Mouse (Mus musculus) neural tube, embryonic 11.5 days (tissue): ENCODE data around the gene Rimklb. TPM values are rescaled to one million over a fixed set of nuclear protein-coding genes. Genes with fewer than 3 reads are reported as not detected.

Experiments used
- ATAC-seq: fragments of 200-750 bp; cut with Nextera tagmentation; 2 replicates; pipeline ENCODE4 v1.8.0; 2017; ENCODE audit warnings: moderate number of reproducible peaks, mild to moderate bottlenecking, moderate TSS enrichment, moderate library complexity; ENCODE audit not compliant: insufficient read depth, low FRiP score, low TSS enrichment
- DNase-seq: peaks from one replicate; pipeline ENCODE4 v3.0.0-alpha.2; 2015; ENCODE audit warnings: low spot score
- H3K27ac ChIP-seq: fragments of 300-500 bp; sonication (generic); 2 replicates; pipeline ENCODE4 v1.5.1; 2014; ENCODE audit warnings: low read depth, mild to moderate bottlenecking, low read length
- H3K27me3 ChIP-seq: fragments of 300-500 bp; sonication (generic); 2 replicates; pipeline ENCODE4 v1.6.1; 2014; ENCODE audit warnings: mild to moderate bottlenecking, low read length, mixed read lengths; ENCODE audit not compliant: control insufficient read depth, insufficient read depth
- H3K36me3 ChIP-seq: fragments of 300-500 bp; sonication (generic); 2 replicates; pipeline ENCODE4 v1.6.1; 2014; ENCODE audit warnings: mild to moderate bottlenecking, low read length, moderate library complexity, mixed read lengths; ENCODE audit not compliant: control insufficient read depth, insufficient read depth
- H3K4me1 ChIP-seq: fragments of 300-500 bp; sonication (generic); 2 replicates; pipeline ENCODE4 v1.6.1; 2014; ENCODE audit warnings: low read length, mixed read lengths; ENCODE audit not compliant: control insufficient read depth, insufficient read depth
- H3K4me2 ChIP-seq: fragments of 300-500 bp; sonication (generic); 2 replicates; pipeline ENCODE4 v1.6.1; 2014; ENCODE audit warnings: low read depth, mild to moderate bottlenecking, moderate library complexity
- H3K4me3 ChIP-seq: fragments of 300-500 bp; sonication (generic); 2 replicates; pipeline ENCODE4 v1.5.1; 2014; ENCODE audit warnings: low read depth, low read length
- H3K9ac ChIP-seq: fragments of 300-500 bp; sonication (generic); 2 replicates; pipeline ENCODE4 v1.6.1; 2014; ENCODE audit warnings: mild to moderate bottlenecking, low read length
- H3K9me3 ChIP-seq: fragments of 300-500 bp; sonication (generic); 2 replicates; pipeline ENCODE4 v1.6.1; 2016; ENCODE audit warnings: low read length; ENCODE audit not compliant: control insufficient read depth
- WGBS: fragments of 180-500 bp; shearing (Covaris S2); extraction: QIAGEN DNeasy Blood & Tissue Kit; methylation state at CpG from one replicate; pipeline ENCODE4 v1.1.7; 2014; 5-methylcytosine and 5-hydroxymethylcytosine counted together
- polyA plus RNA-seq: library from polyadenylated mRNA; unstranded; fragments of >200 nt; fragmentation: Nextera tagmentation; extraction: Ambion mirVana; gene quantifications from 2 replicates; pipeline ENCODE4 v1.2.1, GENCODE M21; 2014

Rimklb gene
- polyA plus RNA-seq, 1 experiment from 2014 or later = 68.3 TPM

DNA sequence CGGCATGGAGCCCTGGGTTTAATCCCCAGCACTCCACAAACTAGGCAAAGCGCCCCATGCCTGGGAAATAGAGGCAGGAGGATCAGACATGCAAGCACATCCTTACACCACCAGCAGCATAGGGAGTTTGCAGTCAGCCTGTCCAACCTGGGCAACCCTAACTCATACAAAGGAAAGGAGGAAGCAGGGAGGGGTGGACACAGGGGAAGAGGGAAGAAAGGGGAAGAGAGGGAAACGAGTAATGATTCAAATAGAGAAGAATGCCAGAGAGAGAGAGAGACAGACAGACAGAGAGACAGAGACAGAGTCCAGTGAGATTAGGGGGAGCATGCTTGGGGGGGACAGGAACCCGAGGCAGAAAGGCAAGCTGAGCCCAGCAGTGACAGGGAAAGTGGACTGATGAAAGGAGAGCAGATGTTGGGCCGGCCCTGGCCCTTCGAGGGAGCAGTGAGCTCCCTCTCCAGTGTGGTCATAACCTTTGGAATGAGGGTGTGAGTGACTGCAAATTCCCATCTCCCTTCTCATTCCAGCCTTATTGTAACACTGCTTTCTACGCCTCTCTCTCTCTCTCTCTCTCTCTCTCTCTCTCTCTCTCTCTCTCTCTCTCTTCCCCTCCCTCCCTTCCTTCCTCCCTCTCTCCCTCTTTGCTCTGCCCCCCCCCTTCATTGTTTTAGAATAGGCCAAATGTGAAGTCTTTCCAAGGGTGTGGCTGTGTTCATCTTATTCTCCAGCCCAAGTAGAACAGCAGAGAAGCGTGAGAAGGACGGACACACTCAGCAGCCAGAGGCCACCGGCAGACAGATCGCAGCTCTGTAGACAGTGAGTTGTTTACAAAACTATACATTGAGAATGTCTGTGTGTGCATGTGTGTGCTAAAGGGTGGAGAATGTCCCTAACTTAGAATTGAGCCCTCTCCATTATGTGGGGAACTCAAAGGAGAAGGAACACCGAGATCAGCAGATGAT lies 14.6 kb upstream of the Rimklb start:
- WGBS = 75% methylated on average over 12 of the region's 12 CpGs
- H3K9me3 ChIP-seq = no peaks in the 10 kb centered on the region
- H3K9ac ChIP-seq = no peak overlapping the region
- ATAC-seq = no peak
- no peak overlapping the region for H3K4me2 ChIP-seq
- H3K27ac ChIP-seq = no peak overlapping the region
- H3K36me3 ChIP-seq = no peaks in the 10 kb centered on the region
- H3K27me3 ChIP-seq = no peaks in the 10 kb centered on the region
- H3K4me3 ChIP-seq = no peak overlapping the region
- no peaks in the 10 kb centered on the region for H3K4me1 ChIP-seq
- no peak for DNase-seq

DNA sequence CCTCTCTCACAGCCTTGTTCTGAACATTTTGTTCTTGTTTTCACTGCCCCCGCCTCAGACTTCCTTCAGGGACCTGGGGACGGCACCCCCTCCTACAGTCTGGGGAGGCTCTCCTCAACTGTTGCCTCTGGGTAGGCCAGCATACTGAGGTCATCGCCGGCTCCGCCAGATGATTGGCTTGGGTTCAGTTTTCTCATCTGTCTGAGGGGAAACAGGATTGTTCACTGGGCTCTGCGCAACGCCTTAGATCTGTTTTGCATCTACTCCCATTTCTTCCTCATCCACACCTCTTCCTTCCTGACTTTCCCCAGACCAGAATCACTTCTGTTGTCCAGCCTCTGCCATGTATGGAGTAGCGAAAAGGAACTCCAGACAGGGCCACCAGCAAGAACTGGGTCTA lies 9.9 kb upstream of the Rimklb start:
- no peak for ATAC-seq
- Histone ChIP-seq H3K27ac (no peak overlapping the region), H3K36me3 (no peaks in the 10 kb centered on the region), H3K4me3 (no peak overlapping the region), H3K9ac (no peak overlapping the region), H3K27me3 (no peaks in the 10 kb centered on the region), H3K9me3 (no peaks in the 10 kb centered on the region), H3K4me1 (no peaks in the 10 kb centered on the region), H3K4me2 (no peak overlapping the region)
- 94% methylated on average over 8 of the region's 8 CpGs for WGBS
- no peak for DNase-seq

DNA sequence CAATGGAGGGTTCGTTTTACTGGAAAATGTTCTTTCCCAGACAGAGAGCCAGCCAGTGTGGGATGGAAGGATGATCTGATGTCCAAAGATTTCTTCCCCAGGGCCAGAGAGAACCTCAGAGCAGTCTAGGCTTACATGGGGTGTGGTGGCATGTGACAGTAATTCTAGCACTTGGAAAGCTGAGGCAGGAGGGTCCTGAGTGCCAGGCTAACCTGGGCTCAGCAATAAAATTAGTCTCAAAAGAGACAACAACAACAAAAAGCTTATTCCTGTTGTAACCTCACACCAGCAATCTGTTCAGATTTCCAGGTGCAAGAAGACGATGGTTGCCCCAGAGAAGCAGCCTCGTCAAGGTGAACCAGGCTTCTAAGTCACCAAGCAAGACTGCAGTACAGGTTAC lies 7.0 kb upstream of the Rimklb start, which contains the start of gene Mfap5:
Gene Mfap5 (plus strand): TSS at position 301 of the 400 bp plus-strand sequence.
- Histone ChIP-seq H3K27ac (no peak within 1 kb of the TSS), H3K27me3 (no peaks in the 10 kb centered on the region), H3K4me2 (no peak within 1 kb of the TSS), H3K4me3 (no peak within 1 kb of the TSS), H3K4me1 (no peaks in the 10 kb centered on the region), H3K36me3 (no peaks in the 10 kb centered on the region), H3K9ac (no peak within 1 kb of the TSS), H3K9me3 (no peaks in the 10 kb centered on the region)
- ATAC-seq (no peak), DNase-seq (no peak)
- 88% methylated on average over 3 of the region's 3 CpGs for WGBS

DNA sequence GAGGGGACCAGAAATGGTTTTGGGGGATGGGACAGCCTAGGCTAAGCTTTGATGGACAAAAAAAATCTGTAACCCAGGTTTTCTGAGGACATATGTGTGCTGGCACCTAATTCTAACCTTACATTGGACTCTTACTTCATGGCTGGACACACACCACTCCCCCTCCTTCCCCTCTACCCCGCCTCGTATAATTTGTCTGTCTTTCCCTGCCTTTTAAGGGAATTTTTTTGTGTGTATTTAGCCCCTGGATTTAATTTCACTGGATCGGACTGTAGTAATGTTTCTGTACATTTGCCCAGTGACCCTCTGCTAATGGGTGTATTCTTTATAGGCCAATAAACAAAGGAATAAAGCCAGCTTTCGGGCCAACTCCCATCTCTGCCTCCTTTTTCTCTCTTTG lies 6.5 kb upstream of the Rimklb start:
- H3K27me3 ChIP-seq = no peaks in the 10 kb centered on the region
- no peak for ATAC-seq
- no peak overlapping the region for H3K27ac ChIP-seq
- no peaks in the 10 kb centered on the region for H3K9me3 ChIP-seq
- no peak overlapping the region for H3K9ac ChIP-seq
- H3K4me2 ChIP-seq = no peak overlapping the region
- H3K4me3 ChIP-seq = no peak overlapping the region
- DNase-seq = no peak
- WGBS = 72% methylated on average over 4 of the region's 4 CpGs
- no peaks in the 10 kb centered on the region for H3K36me3 ChIP-seq
- H3K4me1 ChIP-seq = no peaks in the 10 kb centered on the region

DNA sequence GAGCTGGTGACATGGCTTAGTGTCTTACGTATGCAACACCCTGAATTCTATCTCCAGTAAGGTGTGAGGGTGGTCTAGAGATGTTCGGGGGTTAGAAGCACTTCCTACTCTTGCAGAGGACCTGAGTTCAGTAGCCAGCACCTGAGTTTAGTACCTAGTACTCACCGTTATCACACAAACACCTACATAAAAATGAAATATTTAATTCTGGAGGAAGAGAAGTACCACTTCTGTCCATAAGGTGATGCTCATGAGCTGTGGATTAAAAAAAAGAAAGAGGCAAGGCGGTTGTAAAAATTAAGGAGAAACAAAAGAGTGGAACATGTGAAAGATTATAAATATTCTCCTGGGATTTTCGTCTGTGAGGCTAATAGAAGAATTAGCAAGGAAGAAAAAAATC lies 2.1 kb downstream of the Rimklb start:
- 37% methylated on average over 5 of the region's 5 CpGs for WGBS
- Histone ChIP-seq H3K4me1 (peaks cover 10% of the 10 kb centered on the region), H3K27me3 (no peaks in the 10 kb centered on the region), H3K27ac (0 out of 2 replicates have a peak overlapping the region, but pooled peaks have one; percentile 76), H3K9ac (no peak overlapping the region), H3K9me3 (no peaks in the 10 kb centered on the region), H3K4me2 (no peak overlapping the region), H3K4me3 (no peak overlapping the region), H3K36me3 (no peaks in the 10 kb centered on the region)
- ATAC-seq (no peak), DNase-seq (peak; percentile 19)

DNA sequence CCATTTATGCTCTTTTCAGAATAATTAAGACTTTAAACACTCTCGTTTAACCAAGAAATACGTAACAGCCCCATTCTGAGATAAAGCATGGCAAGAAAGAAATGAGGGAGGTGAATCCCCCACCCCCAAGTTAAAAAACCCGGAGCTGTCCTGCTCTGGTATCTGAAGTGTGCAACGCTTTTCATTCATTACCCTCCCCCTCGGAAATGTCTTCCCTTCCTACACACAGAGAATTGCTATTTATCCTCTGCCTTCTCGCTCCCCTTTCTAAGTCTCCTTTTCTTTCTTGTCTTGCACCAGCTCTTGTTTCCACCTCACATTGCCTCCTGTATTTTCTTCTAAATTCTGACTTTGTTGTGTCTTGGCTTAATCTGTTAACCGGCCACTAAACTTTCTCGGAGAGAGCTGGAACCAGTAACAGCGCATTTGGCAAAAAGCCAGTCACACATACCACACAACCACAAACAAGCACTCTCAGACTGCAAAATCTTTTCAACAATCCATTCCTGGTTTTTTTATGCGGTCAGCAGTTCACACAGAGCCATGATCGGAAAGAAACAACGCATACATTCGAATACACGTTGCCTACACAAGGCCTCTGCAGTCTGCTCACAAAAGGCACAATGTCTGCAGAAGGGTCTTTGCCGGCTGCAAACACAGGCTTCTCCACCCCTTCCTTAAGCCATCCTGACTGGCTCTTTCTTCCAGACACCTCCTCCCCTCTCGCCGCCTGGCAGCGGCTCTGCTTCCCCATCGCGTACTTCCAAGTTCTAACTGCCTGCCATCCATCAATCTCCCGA lies 3.3 kb downstream of the Rimklb start:
- Histone ChIP-seq H3K4me3 (no peak overlapping the region), H3K27ac (peak overlapping the region; percentile 76), H3K9ac (peak overlapping the region; percentile 49), H3K36me3 (no peaks in the 10 kb centered on the region), H3K4me1 (peaks cover 10% of the 10 kb centered on the region), H3K27me3 (no peaks in the 10 kb centered on the region), H3K9me3 (no peaks in the 10 kb centered on the region), H3K4me2 (peak overlapping the region; percentile 32)
- peak; percentile 45 for ATAC-seq
- DNase-seq = peak; percentile 69
- WGBS = 12% methylated on average over 21 of the region's 21 CpGs

DNA sequence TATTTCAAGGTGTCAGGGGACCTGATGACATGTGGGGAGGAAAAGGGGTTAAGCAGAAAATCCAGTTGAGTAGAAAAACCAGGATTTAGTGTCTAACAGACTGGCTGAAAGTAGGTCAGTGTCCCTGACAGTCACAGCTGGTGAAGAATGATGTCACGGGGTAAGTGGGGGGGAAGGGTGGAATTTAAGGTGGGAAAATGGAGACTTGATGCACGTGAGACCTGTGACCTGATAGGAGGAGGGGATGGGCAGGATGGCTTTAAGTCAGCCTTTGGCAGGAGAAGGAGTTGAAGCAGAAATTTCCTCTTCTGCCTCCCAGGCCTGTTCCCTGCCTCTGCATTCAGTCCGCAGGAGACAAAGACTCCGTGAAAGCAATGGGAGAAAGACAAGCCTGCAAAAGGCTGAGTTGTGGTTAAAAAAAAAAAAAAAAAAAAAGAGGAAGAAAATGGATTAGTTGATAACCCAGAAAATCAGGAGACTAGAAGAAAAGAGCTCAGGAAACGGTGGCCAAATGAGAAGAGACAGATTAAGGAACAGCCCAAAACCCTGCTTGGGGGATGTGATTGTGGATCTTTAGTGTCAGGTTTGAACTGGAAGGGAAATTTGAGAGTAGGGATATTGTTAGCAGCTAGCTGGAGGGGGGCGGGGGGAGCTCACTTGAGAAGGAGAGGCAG lies 4.6 kb downstream of the Rimklb start:
- Histone ChIP-seq H3K9ac (no peak overlapping the region), H3K27ac (0 out of 2 replicates have a peak overlapping the region, but pooled peaks have one; percentile 14), H3K4me3 (no peak overlapping the region), H3K36me3 (no peaks in the 10 kb centered on the region), H3K4me2 (no peak overlapping the region), H3K9me3 (no peaks in the 10 kb centered on the region), H3K27me3 (no peaks in the 10 kb centered on the region), H3K4me1 (peaks cover 10% of the 10 kb centered on the region)
- 30% methylated on average over 6 of the region's 6 CpGs for WGBS
- ATAC-seq (no peak), DNase-seq (peak; percentile 16)

DNA sequence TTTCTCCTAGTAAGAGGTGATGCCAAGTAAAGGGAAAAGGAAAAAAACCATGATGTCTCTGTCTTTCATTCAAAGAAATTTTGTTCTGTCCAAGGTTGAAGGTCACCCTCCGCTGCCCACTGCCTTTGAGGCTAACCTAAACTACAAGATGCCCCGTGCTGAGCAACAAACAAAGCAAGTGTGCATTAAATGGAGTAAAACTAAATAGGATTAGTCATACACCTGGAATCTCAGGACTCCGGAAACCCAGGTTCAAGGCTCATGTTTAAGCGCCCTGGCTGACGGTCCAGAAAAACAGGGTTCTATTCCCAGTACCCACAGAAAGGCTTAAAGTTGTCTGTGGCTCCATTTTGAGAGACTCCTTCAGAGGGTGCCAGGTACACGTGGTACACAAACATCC lies 6.1 kb downstream of the Rimklb start:
- Histone ChIP-seq H3K27me3 (no peaks in the 10 kb centered on the region), H3K4me2 (no peak overlapping the region), H3K27ac (no peak overlapping the region), H3K4me1 (peaks cover 10% of the 10 kb centered on the region), H3K9ac (no peak overlapping the region), H3K36me3 (no peaks in the 10 kb centered on the region), H3K4me3 (no peak overlapping the region), H3K9me3 (no peaks in the 10 kb centered on the region)
- 39% methylated on average over 6 of the region's 6 CpGs for WGBS
- DNase-seq (no peak), ATAC-seq (no peak)
